Mouse (Mus musculus) embryonic facial prominence, embryonic 15.5 days (tissue): ENCODE data around the gene Dand5. TPM values are rescaled to one million over a fixed set of nuclear protein-coding genes. Genes with fewer than 3 reads are reported as not detected.

Source experiments
- ATAC-seq: fragments of 200-750 bp; cut with Nextera tagmentation; 2 replicates; pipeline ENCODE4 v1.8.0; 2017; ENCODE audit warnings: low read depth, moderate TSS enrichment; ENCODE audit not compliant: insufficient number of reproducible peaks, low FRiP score, low TSS enrichment
- H3K27ac ChIP-seq: fragments of 300-500 bp; sonication (generic); replicated peaks from 2 replicates; pipeline ENCODE4 v1.5.1; 2015; ENCODE audit warnings: mild to moderate bottlenecking, inconsistent platforms
- H3K27me3 ChIP-seq: fragments of 300-500 bp; sonication (generic); 2 replicates; pipeline ENCODE4 v1.6.1; 2015; ENCODE audit warnings: inconsistent platforms
- H3K36me3 ChIP-seq: fragments of 300-500 bp; sonication (generic); 2 replicates; pipeline ENCODE4 v1.6.1; 2015; ENCODE audit warnings: mild to moderate bottlenecking, inconsistent platforms
- H3K4me1 ChIP-seq: fragments of 300-500 bp; sonication (generic); 2 replicates; pipeline ENCODE4 v1.6.1; 2015; ENCODE audit warnings: inconsistent platforms
- H3K4me2 ChIP-seq: fragments of 300-500 bp; sonication (generic); replicated peaks from 2 replicates; pipeline ENCODE4 v1.6.1; 2015; ENCODE audit warnings: mild to moderate bottlenecking, inconsistent platforms
- H3K4me3 ChIP-seq: fragments of 300-500 bp; sonication (generic); replicated peaks from 2 replicates; pipeline ENCODE4 v1.5.1; 2015; ENCODE audit warnings: mild to moderate bottlenecking, inconsistent platforms
- H3K9ac ChIP-seq: fragments of 300-500 bp; sonication (generic); 2 replicates; pipeline ENCODE4 v1.6.1; 2015; ENCODE audit warnings: inconsistent platforms
- H3K9me3 ChIP-seq: fragments of 300-500 bp; sonication (generic); replicated peaks from 2 replicates; pipeline ENCODE4 v1.6.1; 2016; ENCODE audit warnings: inconsistent platforms
- WGBS: fragments of 180-500 bp; shearing (Covaris S2); methylation state at CpG from one replicate; pipeline ENCODE4 v1.1.7; 2015; 5-methylcytosine and 5-hydroxymethylcytosine counted together
- polyA plus RNA-seq: library from polyadenylated mRNA; unstranded; fragments of >200 nt; fragmentation: Nextera tagmentation; extraction: Ambion mirVana; gene quantifications from 2 replicates; pipeline ENCODE4 v1.2.1, GENCODE M21; 2015

Dand5 gene
- polyA plus RNA-seq, 1 experiment from 2014 or later = 8.4 TPM

GRCm38 (mm10) chr8:84772628-84773027 is 50.0 kb downstream of the Dand5 start:
- H3K9ac ChIP-seq = no peak overlapping the region
- WGBS = 21% methylated on average over 2 of the region's 3 CpGs
- peaks cover 23% of the 10 kb centered on the region for H3K36me3 ChIP-seq
- H3K4me2 ChIP-seq = peak overlapping the region; percentile 50
- ATAC-seq = no peak
- H3K9me3 ChIP-seq = no peaks in the 10 kb centered on the region
- peaks cover 70% of the 10 kb centered on the region for H3K4me1 ChIP-seq
- H3K4me3 ChIP-seq = peak overlapping the region; percentile 32
- 0 out of 2 replicates have a peak overlapping the region, but pooled peaks have one; percentile 34 for H3K27ac ChIP-seq
- peaks cover 2% of the 10 kb centered on the region; the same call in 1 of the 2 replicates for H3K27me3 ChIP-seq

DNA sequence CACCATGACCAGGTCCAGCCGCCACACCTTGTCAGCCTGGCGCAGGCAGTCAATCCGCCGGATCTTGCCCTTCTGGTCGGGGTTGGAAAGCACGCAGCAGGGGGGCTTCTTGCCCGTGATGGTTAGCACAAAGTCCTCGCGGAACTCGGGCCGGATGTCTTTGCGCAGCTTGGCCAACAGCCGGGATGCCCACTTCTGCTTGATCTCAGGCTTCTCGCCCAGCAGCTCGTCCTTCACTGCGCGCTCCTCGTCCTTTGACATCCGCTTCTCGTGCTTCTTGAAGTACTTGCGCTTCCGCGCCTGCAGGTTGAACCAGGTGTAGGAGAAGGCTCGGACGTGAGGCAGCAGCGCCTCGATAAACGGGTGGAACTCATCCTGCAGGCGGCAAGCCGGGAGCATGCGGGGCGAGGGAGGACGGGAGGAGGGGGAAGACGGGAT is 50.7 kb downstream of the Dand5 start:
- peaks cover 74% of the 10 kb centered on the region for H3K4me1 ChIP-seq
- peaks cover 3% of the 10 kb centered on the region; the same call in 1 of the 2 replicates for H3K27me3 ChIP-seq
- H3K9me3 ChIP-seq = no peaks in the 10 kb centered on the region
- H3K4me2 ChIP-seq = peak overlapping the region; percentile 50
- 27% methylated on average over 34 of the region's 34 CpGs for WGBS
- H3K36me3 ChIP-seq = peaks cover 30% of the 10 kb centered on the region
- H3K9ac ChIP-seq = no peak overlapping the region
- ATAC-seq = no peak
- peak overlapping the region; percentile 27 for H3K4me3 ChIP-seq
- H3K27ac ChIP-seq = peak overlapping the region; percentile 2; the same call in 1 of the 2 replicates

DNA sequence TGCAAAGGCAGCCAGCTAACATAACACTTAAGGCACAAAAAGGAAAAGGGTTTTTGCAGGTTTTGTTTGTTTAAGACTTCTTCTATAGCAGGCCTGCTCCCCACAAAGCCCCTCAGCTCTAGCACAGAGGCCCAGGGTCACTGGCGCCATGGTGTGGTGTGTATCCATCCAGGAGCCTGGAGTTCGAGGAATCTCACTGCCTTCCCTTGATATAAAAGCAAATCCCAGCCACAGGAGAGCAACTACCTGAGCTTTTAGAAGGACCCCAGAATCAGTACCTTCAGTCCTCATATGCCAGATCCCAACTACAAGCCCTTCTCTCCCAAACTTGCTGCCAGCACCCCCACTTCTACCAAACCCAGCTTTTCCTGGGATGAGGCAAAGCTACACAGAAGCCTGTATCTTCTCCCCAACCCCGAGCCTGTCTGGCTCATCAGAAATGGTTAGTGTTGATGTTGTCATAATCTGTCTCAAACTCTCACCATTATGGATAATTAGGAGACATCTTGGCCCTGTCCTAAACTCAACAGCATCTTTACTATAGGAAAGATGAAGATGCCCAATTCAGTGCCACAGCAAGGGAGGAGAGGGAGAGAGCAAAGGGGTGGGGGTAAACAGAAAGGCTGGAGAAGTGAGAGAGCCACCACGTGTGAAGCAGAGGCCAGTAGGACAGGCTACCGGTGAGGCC is 51.5 kb downstream of the Dand5 start:
- peak overlapping the region; percentile 50 for H3K4me2 ChIP-seq
- no peak for ATAC-seq

DNA sequence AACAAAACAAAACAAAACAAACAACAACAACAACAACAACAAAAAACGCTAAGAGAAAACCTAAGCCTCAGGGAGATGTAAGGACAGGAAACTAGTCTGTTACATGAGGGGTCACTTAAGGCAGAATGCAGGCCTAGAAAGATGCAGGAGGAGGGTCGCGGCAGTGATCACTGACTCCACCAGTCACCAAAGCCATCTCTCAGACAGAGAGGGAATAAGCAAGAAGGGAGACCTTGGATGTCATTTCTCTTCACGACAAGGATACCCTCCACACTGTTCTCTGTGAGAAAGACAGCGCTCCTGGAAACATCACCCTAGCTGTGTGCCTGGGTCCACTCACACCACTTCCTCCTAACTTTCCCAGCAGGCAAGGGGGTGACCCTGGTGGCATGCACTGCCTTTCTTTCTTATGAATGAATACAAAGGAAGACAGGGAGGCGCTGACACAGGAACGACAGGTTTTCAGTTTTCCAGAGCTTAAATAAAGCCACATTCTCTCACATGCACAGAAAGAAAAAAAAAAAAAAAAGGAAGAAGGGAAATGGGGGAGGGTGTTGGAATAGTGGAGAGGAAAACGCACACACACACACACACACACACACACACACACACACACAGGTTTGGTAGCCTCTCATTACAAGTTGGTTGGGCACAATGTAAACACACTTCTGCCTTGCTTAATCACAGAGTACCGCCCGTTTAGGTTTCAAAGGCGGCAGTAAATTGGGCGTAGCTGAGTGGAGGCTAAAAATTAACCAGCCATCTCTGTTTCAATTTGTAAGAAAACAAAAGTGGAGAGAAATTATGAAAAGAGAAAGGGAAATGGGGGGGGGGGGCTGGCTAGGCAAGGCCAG is 52.3 kb downstream of the Dand5 start:
- H3K4me1 ChIP-seq = peaks cover 77% of the 10 kb centered on the region
- no peaks in the 10 kb centered on the region for H3K9me3 ChIP-seq
- H3K36me3 ChIP-seq = peaks cover 36% of the 10 kb centered on the region
- H3K4me2 ChIP-seq = peak overlapping the region; percentile 50; the same call in 1 of the 2 replicates
- peaks cover 8% of the 10 kb centered on the region; the same call in 1 of the 2 replicates for H3K27me3 ChIP-seq
- ATAC-seq = no peak
- H3K4me3 ChIP-seq = no peak overlapping the region
- H3K9ac ChIP-seq = no peak overlapping the region
- 42% methylated on average over 12 of the region's 12 CpGs for WGBS
- peak overlapping the region; percentile 34; the same call in 1 of the 2 replicates for H3K27ac ChIP-seq

More for the DNA sequence above, 51.5 kb downstream of the Dand5 start:
- peaks cover 35% of the 10 kb centered on the region for H3K36me3 ChIP-seq
- 40% methylated on average over 5 of the region's 5 CpGs for WGBS
- H3K9me3 ChIP-seq = no peaks in the 10 kb centered on the region
- no peak overlapping the region for H3K9ac ChIP-seq
- peak overlapping the region; percentile 27 for H3K4me3 ChIP-seq
- H3K4me1 ChIP-seq = peaks cover 77% of the 10 kb centered on the region
- H3K27ac ChIP-seq = peak overlapping the region; percentile 17; the same call in 1 of the 2 replicates
- H3K27me3 ChIP-seq = peaks cover 3% of the 10 kb centered on the region; the same call in 1 of the 2 replicates

GRCm38 (mm10) chr8:84769324-84769723 is 53.3 kb downstream of the Dand5 start:
- Histone ChIP-seq H3K36me3 (peaks cover 40% of the 10 kb centered on the region), H3K27ac (no peak overlapping the region), H3K4me3 (no peak overlapping the region), H3K4me1 (peaks cover 77% of the 10 kb centered on the region), H3K9me3 (no peaks in the 10 kb centered on the region), H3K4me2 (no peak overlapping the region), H3K9ac (no peak overlapping the region), H3K27me3 (peaks cover 9% of the 10 kb centered on the region)
- ATAC-seq = no peak
- WGBS = 90% methylated on average over 8 of the region's 8 CpGs

DNA sequence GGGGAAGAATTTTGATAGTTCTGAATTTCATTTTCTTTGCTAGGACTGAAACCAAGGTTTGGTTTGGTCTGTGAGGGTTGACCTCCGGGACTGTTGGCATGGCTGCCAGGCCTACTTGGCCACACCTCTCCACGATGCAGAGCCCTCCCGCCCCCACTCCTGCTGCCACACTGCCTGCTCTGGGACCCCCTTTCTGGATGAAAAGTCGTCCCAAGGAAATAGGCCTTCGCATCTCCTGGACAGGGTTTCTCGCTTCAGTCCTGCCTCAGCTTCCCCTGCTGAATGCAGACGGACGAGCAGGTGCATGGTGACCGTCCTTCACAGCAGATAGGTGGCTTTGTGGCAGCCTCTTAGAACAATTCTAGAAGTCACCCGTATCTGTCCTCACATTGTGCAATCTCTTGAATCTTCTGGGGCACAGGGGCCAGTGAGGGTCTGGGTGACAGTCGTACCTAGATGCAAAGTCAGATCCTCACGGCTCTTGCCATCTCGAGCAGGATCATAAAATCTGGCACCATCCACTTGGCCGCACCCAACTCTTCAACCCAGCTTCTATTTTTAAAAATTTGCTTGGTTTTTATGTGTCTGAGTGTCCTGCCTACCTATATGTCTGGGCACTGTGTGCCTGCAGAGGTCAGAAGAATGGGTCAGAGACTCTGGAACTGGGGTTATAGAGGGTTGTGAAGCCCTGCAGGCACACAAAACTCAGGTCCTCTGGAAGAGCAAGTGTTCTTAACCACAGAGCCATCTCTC is 54.1 kb downstream of the Dand5 start:
- Histone ChIP-seq H3K9ac (no peak overlapping the region), H3K4me3 (no peak overlapping the region), H3K27ac (no peak overlapping the region), H3K4me2 (no peak overlapping the region), H3K27me3 (peaks cover 15% of the 10 kb centered on the region), H3K4me1 (peaks cover 84% of the 10 kb centered on the region), H3K36me3 (peaks cover 47% of the 10 kb centered on the region), H3K9me3 (no peaks in the 10 kb centered on the region)
- ATAC-seq = no peak
- WGBS = 88% methylated on average over 14 of the region's 14 CpGs

- Histone ChIP-seq H3K4me2 (no peak overlapping the region), H3K9me3 (no peaks in the 10 kb centered on the region), H3K27ac (no peak overlapping the region), H3K4me1 (peaks cover 71% of the 10 kb centered on the region), H3K4me3 (no peak overlapping the region), H3K36me3 (peaks cover 54% of the 10 kb centered on the region), H3K9ac (no peak overlapping the region), H3K27me3 (peaks cover 15% of the 10 kb centered on the region)
- 82% methylated on average over 10 of the region's 10 CpGs for WGBS
- no peak for ATAC-seq
Measured at GRCm38 (mm10) chr8:84767221-84767620, 55.4 kb downstream of the Dand5 start.

DNA sequence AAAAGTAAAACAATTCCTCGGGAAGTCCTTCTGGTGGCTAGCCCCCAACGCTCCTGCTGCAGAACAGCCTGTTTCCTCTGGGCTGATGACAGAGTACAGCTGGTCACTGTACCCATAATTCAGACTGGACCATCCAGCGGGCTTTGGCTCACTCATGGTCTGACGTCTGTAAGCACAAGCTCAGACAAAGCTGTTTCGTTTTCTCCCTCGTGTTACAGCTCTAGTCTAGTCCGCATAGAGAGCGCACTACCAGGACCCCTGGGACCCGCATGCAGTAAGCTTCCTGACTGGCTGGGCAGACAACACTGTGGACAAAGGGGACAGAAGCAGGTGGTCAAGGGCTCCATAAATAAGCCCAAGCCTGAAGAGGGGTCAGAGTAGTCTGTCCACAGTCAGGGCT is 56.2 kb downstream of the Dand5 start:
- Histone ChIP-seq H3K9ac (no peak overlapping the region), H3K9me3 (no peaks in the 10 kb centered on the region), H3K4me2 (no peak overlapping the region), H3K27me3 (peaks cover 15% of the 10 kb centered on the region), H3K36me3 (peaks cover 54% of the 10 kb centered on the region), H3K4me3 (no peak overlapping the region), H3K4me1 (peaks cover 68% of the 10 kb centered on the region), H3K27ac (0 out of 2 replicates have a peak overlapping the region, but pooled peaks have one; percentile 11)
- ATAC-seq = no peak
- WGBS = 56% methylated on average over 9 of the region's 9 CpGs

DNA sequence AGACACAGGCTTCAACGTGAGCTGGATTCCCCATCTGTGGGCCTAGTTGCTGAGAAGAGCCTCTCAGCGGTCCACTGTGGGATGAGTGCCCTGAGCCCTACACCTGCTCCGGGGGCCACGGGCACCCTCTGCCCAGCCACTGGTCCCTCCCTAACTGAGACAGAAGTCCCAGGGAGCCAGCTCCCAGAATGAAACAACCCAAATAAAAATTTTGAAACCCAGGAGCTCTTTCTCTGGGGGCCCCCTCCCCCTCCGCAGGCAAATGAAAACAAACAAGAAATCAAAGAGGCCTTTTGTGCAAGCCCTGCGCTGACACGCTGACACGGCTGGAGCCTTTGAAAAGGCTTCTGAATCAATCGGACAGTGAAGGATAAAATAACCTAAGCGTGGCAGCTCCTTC is 57.0 kb downstream of the Dand5 start:
- Histone ChIP-seq H3K9ac (no peak overlapping the region), H3K9me3 (no peaks in the 10 kb centered on the region), H3K4me2 (no peak overlapping the region), H3K36me3 (peaks cover 54% of the 10 kb centered on the region), H3K4me3 (no peak overlapping the region), H3K4me1 (peaks cover 68% of the 10 kb centered on the region), H3K27me3 (peaks cover 15% of the 10 kb centered on the region; the same call in 1 of the 2 replicates), H3K27ac (peak overlapping the region; percentile 11; the same call in 1 of the 2 replicates)
- WGBS = 27% methylated on average over 10 of the region's 10 CpGs
- ATAC-seq = no peak
